Mouse (Mus musculus) layer of hippocampus, postnatal 10 days (tissue): Measurements from ENCODE around the gene Ccdc163. TPM values are rescaled to one million over a fixed set of nuclear protein-coding genes. Genes with fewer than 3 reads are reported as not detected.

Experiments used
- DNase-seq, 2 experiments: peaks; one replicate each; pipeline ENCODE4 v3.0.0; 2021; ENCODE audit warnings: low spot score in 2 of 2
- total RNA-seq, 2 experiments: library from RNA; stranded (reverse); gene quantifications; 2 replicates each; pipeline ENCODE4 v1.2.3; 2021

Ccdc163 gene
- total RNA-seq, 2 experiments from 2014 or later = 2.7 to 3.2 TPM

- no peak for DNase-seq
Observed at GRCm38 (mm10) chr4:116700964-116701363, 7.3 kb upstream of the Ccdc163 start.

GRCm38 (mm10) chr4:116703804-116704203, 4.5 kb upstream of the Ccdc163 start:
- DNase-seq = peak; percentile 74 to 80

GRCm38 (mm10) chr4:116707666-116708065, 643 bp upstream of the Ccdc163 start:
- peak in 1 of 2 experiments; percentile 25 for DNase-seq

GRCm38 (mm10) chr4:116708791-116709390, 582 bp downstream of the Ccdc163 start:
- no peak for DNase-seq

- DNase-seq = no peak
Observed at GRCm38 (mm10) chr4:116710154-116710553, 1.8 kb downstream of the Ccdc163 start.

- no peak for DNase-seq
Observed at GRCm38 (mm10) chr4:116712536-116712935, 4.2 kb downstream of the Ccdc163 start.

GRCm38 (mm10) chr4:116719396-116719795, 11.1 kb downstream of the Ccdc163 start:
- peak; percentile 70 to 72 for DNase-seq

GRCm38 (mm10) chr4:116720343-116721097, 12.2 kb downstream of the Ccdc163 start, which contains the start of gene Tesk2:
TSS of gene Tesk2 (plus strand) at chr4:116720948.
- DNase-seq = peak; percentile 85 to 89

GRCm38 (mm10) chr4:116721098-116721628, 12.9 kb downstream of the Ccdc163 start:
- no peak for DNase-seq

- DNase-seq = no peak
Observed at GRCm38 (mm10) chr4:116722230-116722629, 13.9 kb downstream of the Ccdc163 start.

GRCm38 (mm10) chr4:116725444-116725843, 17.1 kb downstream of the Ccdc163 start:
- DNase-seq = no peak

- no peak for DNase-seq
Observed at GRCm38 (mm10) chr4:116727401-116727800, 19.1 kb downstream of the Ccdc163 start.

- DNase-seq = no peak
Observed at GRCm38 (mm10) chr4:116729532-116729931, 21.2 kb downstream of the Ccdc163 start.

GRCm38 (mm10) chr4:116731077-116731476, 22.8 kb downstream of the Ccdc163 start:
- no peak for DNase-seq

- no peak for DNase-seq
Observed at GRCm38 (mm10) chr4:116732355-116732754, 24.0 kb downstream of the Ccdc163 start.

- no peak for DNase-seq
Observed at GRCm38 (mm10) chr4:116734996-116735395, 26.7 kb downstream of the Ccdc163 start.

- no peak for DNase-seq
Observed at GRCm38 (mm10) chr4:116738972-116739751, 30.9 kb downstream of the Ccdc163 start.

- no peak for DNase-seq
Observed at GRCm38 (mm10) chr4:116749750-116750149, 41.4 kb downstream of the Ccdc163 start.

GRCm38 (mm10) chr4:116761914-116762313, 53.6 kb downstream of the Ccdc163 start:
- DNase-seq = no peak

GRCm38 (mm10) chr4:116764001-116764400, 55.7 kb downstream of the Ccdc163 start:
- no peak for DNase-seq

- no peak for DNase-seq
Observed at GRCm38 (mm10) chr4:116768510-116768909, 60.2 kb downstream of the Ccdc163 start.

GRCm38 (mm10) chr4:116769060-116769459, 60.8 kb downstream of the Ccdc163 start:
- DNase-seq = no peak
